Mouse (Mus musculus) T-cell, adult 2 months (primary cell): ENCODE measurements around the gene Shisal1.

Source experiments
- DNase-seq: peaks from one replicate; pipeline ENCODE4 v3.0.0; 2022; ENCODE audit warnings: low spot score

Gene Shisal1

DNA sequence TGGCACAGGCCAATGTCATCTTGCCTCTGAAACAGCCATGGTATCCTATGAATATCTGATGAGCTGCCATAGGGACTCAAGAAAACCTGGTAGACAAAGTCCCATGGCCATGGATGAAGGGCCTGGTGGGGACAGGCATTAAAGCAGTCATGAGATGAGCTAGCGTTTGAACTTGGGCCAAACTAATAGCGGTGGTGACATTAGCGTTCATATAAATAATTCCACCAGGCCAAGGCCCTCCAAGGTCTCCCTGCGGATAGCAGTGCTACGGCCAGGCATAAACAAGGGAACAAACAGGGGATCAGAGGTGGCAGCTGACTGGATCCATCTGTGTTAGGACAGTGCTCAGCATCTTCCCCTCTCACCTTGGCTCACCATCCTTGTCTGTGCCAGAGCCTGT, 21.2 kb downstream of the Shisal1 start:
- no peak for DNase-seq

DNA sequence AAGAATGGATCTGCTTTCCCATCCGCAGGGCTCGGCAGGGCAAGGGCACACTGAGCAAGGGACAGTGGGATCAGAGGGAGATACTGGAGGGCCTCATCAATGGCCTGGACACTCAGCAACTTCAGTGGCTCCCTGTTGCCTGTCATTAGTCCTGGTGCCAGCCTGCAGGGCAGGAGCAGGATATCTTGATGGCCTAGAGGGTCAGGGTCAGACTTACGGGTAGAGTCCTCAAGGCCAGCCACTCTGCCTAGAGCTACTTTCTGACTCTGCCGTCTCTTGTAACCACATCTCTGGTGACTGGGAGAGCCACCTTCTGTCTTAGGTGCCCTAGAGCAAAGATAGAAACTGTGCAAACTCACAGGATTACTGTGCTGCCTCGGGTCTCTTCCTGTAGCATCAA, 23.1 kb downstream of the Shisal1 start:
- no peak for DNase-seq

DNA sequence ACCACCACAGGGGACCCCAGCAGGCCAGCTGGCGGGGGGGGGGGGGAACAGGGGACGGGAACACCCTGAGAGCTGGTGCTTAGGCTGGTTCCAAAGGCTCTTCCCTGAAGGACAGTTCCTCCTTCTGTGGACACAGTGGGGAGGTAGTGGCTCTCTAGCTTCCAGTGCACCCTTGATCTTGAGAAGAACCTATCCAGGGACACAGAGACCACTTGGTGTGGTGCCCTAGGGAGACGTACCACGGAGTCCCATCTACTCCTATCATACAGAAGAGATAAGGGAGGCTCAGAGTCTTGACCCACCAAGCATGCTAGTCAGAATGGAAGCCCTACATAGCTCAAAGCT, 28.7 kb downstream of the Shisal1 start:
- no peak for DNase-seq

DNA sequence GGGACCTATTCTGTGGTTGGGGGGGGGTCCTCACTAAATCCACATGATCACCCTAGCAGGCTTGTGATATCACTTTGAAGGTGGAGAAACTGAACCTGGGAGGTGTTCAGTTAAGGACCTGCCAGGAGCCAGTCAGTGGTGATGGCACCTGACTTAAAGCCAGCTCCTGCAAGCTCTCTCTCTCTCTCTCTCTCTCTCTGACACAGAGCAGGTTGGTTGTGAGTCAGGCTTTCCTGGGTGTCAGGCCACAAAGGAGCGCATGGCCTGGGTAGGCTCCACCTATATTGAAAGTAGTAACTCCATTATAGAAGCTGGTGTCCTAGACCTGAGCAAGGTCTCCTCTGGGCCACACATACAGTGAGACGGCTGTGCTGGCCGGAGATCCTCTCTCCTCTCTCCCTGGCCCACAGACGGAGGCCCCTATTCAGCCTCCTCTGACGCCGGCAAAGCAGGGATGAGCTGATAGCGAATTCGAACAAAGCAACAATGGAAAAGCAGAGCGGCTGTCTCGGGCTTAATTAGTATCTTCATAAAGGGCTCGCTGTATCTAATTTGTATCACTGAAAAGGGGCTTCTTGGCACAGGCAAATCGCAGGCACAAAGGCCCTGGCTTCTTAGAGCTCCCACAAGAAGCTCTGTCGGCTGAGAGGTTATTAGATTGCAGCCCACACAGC, 29.2 kb downstream of the Shisal1 start:
- DNase-seq: no peak

DNA sequence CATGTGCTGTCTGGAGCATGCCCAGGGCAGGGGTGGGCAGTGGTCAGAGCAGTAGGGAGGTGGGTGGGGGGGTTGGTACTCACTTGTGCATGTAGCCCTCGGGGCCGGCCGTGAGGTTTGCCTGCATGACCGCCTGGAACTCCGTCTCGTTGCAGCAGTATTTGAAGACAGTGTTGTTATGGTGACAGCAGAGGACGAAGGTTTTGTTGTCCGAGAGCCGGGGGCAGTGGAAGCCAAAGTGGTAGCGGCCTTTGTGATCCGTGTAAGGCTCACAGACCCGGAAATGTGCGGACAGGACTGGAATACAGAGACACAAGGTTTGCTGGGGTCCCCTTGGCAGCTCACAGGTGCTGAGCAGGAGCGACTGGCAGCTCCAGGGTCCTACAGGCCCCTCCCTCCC, 29.9 kb downstream of the Shisal1 start:
- no peak for DNase-seq

DNA sequence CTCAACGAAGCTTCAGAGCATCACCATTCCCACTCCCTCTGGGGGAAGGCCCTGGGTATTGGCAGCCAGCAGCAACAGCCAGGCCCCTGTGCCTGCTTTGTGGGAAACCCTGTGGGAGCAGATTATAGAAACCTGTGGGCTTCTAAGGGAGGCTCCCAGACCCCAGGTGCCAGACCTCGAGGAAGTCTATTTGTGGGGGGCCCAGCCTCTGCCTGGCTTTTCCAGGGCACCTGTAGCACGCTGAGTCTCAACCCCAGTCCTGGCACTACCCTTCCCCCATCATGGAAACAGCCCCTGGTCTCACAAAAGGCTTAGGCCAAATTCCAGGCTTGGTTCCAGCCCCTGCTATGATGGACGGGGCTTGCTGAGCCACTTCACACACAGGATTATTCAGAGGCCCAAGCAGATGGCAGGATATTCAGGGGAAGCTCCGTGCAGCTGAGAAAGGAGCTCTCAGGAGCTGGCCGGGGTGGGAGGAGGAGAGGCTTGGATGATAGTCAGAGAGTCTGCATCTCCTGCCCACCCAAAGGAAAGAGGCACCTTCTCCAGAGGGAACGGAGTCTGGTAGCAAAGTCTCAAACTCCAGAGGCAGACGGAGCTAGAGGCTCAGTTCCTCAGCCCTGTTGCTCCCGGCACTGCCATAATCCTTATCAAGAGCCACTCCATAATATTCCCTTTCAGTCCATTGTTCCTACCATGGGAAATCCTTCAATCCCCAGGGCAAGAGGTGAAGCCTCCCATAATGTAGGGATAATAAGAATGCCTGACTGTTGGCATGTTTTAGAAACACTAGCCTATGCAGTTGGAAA, 32.7 kb downstream of the Shisal1 start:
- DNase-seq: no peak

DNA sequence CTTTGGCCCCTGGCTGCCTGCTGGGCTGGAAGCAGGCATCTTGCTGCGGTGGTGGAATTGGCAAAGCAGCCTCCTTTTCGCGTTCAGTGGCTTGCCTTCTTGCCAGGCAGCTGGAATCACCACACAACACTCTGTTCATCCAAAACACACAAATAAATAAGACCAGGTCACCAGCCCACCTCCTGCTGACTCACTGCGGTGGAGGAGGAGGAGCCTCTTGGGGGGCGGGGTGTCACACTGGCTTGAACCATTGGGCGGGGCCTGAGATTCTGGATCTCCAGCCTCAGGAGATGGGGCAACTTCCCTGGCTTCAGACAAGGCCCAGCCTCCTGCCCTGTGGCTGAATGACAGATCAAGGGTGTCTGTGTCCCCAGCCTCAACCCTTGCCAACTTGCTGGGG, 34.5 kb downstream of the Shisal1 start:
- DNase-seq: no peak

DNA sequence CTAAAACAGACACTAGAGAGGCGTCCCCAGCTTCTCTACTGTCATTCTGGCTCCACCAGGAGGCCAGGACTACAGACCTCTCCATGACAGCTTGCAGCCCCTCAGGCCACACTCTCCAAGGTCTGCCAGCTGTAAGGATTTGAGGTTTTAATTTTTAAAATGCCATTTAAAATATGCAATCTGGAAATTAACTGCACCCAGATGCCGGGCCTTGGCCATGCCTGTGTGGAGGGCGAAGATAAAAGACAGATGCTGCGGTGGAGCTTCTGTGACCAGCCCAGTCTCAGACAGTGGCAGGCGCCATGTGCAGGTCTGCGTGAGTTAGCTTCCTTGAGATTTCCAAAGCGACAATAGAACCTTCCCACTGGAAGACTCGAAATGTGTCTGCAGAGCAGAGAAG, 36.8 kb downstream of the Shisal1 start:
- DNase-seq: no peak

DNA sequence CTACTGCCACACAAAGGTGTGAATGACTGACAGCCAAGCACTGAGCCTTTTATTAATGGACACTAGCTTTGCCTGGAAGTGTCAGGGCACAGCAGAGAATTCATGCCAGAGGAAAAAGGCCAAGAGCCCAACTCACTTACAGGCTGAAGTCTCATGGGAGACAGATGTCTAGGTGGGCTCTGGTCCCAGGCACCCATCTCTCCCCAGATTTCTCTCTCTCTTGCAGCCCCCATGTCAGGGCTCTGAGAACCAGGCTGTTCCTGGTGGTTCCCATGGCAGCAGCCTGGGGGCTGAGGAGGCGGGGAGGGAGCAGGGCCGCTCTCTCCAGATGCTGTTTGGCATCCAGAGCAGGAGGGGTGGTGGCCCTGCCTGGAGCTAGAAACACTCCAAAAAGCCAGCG, 38.3 kb downstream of the Shisal1 start:
- DNase-seq: no peak

DNA sequence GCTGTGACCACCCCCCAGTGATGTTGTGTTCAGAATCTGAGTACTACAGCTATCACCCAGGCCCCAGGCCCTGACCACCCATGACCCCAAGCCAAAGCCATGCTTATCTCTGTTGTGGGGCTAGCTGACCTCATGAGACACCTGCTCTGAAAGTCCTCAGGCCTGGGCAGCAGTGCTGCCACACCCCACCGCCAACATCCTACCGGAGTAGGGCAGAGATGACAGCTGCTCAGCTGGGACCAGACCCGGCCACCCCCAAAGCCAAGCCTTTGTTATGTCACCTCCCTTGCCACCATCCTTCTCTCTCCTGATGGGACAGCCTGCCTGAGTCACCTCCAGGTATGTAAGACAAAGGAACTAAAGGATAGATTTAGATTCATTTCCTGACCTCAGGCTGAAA, 41.1 kb downstream of the Shisal1 start:
- DNase-seq: no peak

DNA sequence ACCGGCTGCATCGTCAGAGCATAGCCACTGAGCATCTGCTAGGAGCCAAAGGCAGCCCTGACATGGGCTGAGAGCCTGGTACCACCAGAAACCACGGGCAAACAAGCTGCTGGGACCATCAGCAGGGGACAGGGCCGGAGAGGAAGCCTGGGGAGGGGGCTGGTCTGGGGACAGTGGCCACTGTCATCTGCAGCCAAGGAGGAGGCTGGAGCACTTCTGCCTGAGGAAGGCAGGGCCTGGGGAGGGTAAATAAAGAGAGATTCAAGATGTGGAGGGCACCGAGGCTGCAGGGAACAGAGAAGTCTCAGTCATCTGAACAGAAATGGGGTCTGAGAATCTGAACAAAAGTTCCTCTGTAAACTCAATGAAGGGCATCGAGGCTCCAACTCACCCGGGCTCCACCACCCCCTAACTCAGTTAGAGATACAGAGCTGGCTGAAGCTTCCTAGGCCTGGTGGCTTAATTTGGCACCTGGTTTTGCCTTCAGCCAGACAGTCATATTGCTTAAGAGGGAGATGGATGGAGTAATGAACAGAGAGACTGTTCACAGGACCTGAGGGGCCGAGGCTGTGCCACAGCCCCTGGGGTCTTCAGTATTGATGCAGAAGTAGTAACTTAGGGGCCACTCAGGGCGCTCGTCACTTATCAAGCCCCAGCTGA, 43.3 kb downstream of the Shisal1 start:
- no peak for DNase-seq

DNA sequence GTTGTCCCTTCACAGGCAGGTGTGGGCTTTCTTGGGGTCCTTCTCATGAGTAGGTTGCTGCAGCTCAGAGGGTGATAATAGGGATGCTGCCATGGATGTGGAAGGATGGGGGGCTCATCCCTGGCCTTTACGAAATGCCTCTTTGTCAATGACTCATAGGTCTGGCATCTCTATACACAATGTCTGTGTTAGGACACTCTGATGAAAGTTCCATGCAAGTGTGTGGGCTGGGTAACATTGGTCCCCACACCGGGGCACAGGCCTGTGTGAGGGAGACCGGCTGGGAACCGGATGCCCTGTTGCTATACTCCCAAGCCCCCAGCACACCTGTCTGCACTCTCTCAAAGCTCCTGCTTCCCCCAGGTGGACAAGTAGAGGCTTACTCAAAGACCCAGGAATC, 48.3 kb downstream of the Shisal1 start:
- DNase-seq: no peak

DNA sequence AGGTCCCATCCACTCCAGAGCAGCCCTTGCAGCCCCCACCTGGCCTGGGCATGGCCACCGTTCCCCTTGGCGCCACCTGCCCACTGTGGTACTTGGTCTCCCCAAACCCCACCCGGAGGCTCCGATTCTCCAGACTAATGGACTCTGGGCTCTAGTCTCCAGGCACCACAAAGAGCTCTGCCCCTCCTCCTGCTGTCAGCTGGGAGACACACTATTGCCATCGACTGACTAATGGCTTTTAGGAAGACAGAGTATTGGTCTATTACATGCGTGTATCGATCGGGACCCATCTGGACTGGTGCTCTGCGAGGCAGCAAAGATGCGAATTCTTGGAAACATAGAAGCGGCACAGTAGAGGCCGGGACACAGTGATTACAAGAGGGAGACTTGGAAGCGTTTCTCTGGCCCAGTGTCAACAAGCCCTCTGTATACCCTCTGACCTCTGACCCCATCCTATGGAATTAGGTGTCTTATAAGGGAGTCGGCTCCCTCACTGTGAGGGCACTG, 49.2 kb downstream of the Shisal1 start:
- no peak for DNase-seq

DNA sequence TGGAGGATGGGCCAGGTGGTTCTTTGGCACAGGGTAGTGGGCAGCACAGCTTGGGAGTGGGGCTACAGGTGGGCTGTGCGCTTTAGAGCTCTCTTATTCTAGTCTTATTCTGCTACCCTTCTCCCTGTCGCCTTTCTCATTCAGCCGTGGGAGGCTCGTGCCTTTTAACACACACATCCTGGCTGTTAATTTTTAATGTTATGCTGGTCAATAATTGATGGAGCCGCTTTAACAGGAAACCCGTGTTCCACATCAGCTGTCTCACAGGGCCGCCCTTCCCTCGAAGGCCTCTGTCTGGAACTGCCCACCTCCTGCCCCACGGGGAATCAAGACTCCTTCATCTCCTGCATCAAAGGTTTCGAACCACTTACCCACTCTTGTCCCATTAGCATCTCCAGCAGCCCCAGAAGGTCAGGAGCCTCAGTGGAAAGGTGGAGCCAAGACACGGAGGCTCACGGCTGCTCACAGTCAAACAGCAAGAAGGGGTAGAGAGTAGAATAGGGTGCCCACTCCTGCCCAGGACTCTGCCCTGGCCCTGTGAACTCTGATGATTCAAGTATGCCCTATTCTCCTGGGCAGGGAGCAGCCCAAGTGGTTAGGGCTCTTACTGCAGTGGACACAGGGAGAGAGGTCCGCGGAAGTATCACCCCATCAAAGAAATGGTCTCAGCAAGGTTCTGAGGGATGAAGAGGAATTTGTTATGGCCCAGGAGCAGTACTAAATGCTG, 51.4 kb downstream of the Shisal1 start:
- no peak for DNase-seq

DNA sequence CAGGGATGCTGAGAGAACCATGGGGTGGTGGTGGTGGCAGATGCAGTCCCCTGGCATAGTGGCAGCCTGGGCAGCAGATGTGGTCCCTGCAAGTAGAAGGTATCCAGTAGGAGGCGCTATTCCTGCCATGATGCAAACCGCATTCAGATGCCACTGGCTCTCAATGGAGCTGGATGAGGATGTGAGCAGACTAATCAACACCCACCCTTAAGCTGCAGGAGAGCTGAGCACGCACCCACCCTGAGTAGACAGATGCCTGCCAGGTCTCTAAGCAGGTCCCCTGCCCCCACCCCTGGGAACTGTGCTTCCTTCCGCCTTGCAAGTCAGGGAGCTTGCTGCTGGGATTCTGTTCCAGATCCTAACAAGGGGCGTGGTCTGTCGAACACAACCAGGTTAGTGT, 53.6 kb downstream of the Shisal1 start:
- no peak for DNase-seq

DNA sequence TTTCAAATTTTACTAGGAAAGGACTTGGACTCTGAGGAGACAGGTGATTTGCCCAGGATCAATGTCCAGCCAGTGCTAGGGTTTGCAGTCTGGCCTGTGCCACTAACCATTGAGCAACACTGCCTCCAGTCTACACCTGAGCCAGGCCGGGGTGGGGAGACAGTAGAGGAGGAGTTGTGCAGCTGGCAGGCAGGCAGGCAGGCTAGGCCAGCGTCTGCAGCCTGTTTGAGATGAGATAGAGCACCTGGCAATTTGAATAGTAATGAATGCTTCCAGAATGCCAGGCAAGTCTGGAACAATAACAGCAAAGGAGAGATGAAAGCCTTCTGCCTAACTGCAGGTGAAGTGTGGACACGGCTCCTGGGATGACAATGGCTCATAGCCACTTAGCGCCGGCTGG, 54.1 kb downstream of the Shisal1 start:
- DNase-seq: no peak

DNA sequence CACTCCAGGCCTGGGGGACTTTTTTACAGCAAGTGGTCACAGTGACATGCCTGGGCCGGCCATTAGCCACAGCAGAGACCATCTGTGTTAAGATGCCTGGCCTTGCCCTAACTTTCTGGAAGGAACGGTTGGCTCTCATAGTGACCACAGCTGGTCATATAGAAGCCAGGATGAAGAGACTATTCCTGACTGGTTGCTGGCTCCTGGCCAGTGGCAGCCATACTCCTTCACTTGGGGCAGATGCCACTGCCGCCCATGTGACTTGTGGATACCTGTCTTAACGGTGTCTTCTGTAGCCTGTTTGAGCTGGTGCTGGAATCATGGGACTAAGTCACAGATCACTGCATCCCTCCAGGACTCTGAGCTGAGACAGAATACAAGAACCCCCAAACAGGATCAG, 54.8 kb downstream of the Shisal1 start:
- DNase-seq: no peak

DNA sequence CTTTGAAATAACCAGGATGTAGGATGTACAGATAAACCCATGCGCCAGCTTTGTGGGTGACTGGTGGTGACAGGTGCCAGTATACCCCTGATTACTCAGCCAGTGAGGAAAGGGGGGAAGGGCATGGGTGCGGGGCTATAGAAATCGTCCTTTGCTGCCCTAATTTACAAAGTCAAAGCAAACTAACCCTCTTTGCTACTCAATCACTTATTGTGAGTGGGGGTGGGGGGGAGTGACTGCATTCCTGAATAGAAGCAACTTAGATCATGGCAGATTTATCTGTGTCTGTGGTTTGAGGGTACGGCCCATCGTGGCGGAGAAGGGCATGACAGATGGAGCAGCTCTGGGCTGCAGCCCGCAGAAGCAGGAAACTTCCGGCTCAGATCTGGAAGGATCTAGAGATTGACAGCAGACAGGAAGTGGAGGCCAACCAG, 58.2 kb downstream of the Shisal1 start:
- peak; percentile 45 for DNase-seq

DNA sequence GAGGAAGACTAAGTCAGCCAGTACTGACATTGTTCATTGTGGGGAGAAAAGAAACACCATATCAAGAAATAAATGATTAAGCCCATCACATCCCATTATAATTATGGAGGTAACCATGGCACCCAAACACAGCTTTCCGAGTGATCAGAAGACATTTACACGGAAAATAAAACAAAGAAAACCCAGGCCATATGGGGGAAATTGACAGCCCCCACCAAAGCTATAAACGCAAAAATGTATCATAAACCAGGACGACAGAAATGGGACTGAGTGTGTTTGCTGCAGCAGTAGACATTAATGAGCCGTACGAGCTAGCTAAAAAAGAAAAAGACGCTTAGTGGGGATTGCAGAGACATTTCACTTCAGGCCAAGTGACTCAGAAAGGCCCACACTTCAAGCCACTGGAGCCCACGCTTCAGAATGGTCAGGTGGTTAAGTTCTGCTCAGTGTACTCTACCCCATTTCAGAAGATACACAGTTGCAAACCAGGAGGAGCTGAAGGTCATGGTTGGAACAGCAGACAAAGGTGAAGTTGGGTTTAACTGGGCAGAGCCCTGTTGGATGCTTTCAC, 60.8 kb downstream of the Shisal1 start:
- DNase-seq: no peak

DNA sequence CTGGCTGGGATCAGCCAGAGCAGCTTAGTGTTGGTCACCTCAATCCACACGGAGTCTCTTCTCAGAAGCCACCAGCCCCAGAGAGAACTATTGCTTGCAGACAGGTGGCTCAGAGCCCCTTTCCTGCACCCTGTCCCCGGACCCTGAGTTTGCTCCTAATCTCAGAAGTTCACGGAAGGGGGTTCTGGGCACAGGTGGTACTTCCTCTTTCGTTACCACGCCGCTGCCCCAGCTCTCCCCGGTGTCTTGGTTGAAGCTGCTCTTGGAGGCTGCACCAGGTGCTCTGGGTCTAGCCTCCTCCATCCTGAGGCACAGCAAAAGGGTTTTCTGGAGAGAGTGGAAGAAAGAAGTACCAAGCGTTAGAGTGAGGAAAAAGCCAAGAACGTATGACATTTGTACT, 62.8 kb downstream of the Shisal1 start:
- no peak for DNase-seq

DNA sequence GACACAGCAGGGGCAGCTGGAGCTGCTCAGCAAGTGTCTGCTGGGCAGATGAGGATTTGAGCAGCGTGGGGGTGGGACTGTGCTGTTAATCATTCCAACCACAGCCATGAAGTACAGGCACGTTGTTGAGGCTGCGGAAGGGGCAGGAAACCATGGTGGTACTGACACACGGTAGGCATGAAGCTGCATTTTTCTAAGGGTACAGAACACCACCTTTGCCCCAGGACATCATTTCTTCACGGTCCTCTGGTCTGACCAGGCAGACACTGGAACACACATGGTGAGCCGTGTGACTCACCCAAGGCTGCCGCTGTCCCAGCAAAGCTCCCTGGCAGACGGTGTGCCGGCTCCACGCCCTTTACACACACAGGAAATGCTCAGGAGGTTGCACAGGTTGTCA, 66.7 kb downstream of the Shisal1 start:
- DNase-seq: no peak

DNA sequence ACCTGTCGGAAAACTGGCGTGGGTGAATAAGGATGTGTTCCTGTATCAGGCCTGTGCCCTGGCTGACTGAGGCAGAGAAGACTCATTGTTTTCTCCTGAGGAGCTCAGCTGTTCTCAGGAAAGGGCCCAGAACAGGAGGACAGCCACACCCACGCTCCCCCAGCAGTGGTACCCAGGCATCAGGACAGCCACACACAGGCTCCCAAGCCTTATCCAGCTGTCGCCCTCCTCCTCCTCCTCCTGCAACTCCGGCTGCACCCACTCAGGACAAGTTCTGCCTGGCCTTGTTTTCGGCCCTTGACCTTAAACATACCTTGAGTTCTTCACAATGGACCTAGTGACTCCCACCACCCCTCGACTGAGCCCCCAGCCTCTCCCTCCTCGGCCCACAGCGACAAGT, 68.2 kb downstream of the Shisal1 start:
- no peak for DNase-seq
